Mouse (Mus musculus) hindbrain, embryonic 14.5 days (tissue): ENCODE results near the gene Jam3. TPM values are rescaled to one million over a fixed set of nuclear protein-coding genes. Genes with fewer than 3 reads are reported as not detected.

ENCODE experiments used
- polyA plus RNA-seq: library from polyadenylated mRNA; unstranded; fragments of >200 nt; fragmentation: Nextera tagmentation; extraction: Ambion mirVana; gene quantifications from 2 replicates; pipeline ENCODE4 v1.2.1, GENCODE M21; 2014

Jam3 gene
- polyA plus RNA-seq, 1 experiment from 2014 or later: 46.1 TPM

Other genes with a start within 250 kb of the Jam3 start
- gene Gm1110, start 232.3 kb downstream of the Jam3 start, polyA plus RNA-seq: 0.63 and 1.0 TPM in 2 replicates
- 36.3 and 36.4 TPM in 2 replicates for gene Acad8, start 155.9 kb downstream of the Jam3 start, polyA plus RNA-seq
- gene Thyn1, start 155.7 kb downstream of the Jam3 start, polyA plus RNA-seq: 128 and 139 TPM in 2 replicates
- gene Vps26b, start 125.4 kb downstream of the Jam3 start, polyA plus RNA-seq: 99.2 and 110 TPM in 2 replicates
- 17.7 and 20.0 TPM in 2 replicates for gene Ncapd3, start 125.2 kb downstream of the Jam3 start, polyA plus RNA-seq
- gene Igsf9b, start 143.8 kb upstream of the Jam3 start, polyA plus RNA-seq: 17.1 and 20.6 TPM in 2 replicates
- 0.56 TPM in 1 of 2 replicates, not detected in the other for gene Spata19, start 241.4 kb upstream of the Jam3 start, polyA plus RNA-seq